Mouse (Mus musculus) layer of hippocampus, postnatal 36 days (tissue): ENCODE measurements around the gene Gpr84. TPM values are rescaled to one million over a fixed set of nuclear protein-coding genes. Genes with fewer than 3 reads are reported as not detected.

Experiments
- DNase-seq, 2 experiments: peaks; one replicate each; pipeline ENCODE4 v3.0.0; 2022
- total RNA-seq, 2 experiments: library from RNA; stranded (reverse); gene quantifications; 2 replicates each; pipeline ENCODE4 v1.2.3; 2021

The Gpr84 gene
- total RNA-seq, 2 experiments from 2014 or later: 0.25 to 0.66 TPM

DNA sequence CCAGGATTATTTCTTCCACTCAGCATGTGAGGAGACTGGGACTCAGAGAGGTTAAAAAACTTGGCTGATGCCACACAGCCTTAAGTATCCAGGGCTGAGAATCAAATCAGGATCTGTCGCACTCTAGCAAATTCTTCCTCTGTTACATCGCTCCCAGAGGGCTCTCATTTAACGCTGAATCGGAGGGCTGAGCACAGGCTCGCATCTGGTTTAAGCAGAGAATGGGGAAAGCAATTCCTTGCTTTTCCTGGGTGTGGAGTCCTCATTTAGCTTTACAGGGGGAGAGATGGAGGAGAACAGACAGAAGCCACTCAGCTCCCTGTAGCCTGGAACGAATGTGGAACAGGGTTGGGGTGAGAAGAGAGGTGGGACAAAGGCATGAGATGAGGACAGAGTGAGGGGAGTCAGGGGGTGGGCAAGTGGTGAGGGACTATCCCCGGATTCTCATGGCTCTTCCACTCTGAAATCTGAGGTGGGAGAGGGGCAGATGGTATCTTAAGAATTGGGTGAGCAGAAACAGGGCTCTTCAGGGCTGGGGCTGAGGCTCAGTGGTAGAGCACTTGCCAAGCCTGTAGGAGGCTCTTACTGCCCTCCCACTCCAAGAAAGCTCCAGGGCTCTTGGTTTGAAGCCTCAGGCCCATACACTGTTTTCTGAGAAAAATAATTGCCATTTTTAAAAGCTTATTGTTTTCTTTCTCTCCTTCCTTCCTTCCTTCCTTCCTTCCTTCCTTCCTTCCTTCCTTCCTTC lies 25.2 kb upstream of the Gpr84 start:
- DNase-seq: no peak

DNA sequence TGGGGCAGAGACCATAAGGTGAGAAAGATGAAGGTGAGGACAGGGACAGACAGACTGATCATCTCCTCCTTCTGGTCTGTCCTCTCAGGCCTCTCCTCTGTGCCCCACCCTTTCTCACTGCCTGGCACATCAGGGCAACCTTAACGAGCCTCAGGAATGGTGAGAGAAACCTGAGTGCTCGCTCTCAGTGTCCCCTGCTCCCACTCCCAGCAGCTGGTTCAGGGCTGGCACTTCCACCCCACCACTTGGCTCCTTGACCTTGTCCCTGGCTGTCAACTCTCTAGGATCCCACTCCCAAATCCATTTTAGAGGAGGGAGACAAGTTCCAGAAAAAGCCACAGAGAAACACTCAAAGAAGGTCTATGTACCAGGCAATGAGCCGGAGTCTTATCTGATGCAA lies 24.6 kb upstream of the Gpr84 start:
- DNase-seq: no peak

DNA sequence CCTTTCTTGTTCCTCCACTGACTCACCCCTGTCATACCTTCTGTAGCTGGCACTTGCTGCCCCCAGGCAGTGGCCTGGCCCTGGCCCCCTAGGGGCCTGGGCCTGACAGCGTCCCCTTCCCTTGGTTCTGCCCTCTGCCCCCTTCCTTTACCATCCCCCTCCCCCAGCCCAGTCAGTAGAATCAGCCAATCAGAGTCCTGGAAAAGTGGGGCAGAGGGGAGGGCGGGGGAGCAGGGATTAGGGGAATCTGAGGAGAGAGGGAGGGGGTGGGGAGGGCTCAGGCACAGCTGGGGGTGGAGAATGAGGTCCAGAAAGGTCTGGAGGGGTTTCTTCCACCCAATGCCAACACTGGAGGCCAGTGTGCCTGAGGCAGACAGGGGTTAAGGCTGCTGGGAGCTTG lies 23.8 kb upstream of the Gpr84 start:
- DNase-seq: no peak

- no peak for DNase-seq
Observed at GRCm38 (mm10) chr15:103333738-103334137, 23.3 kb upstream of the Gpr84 start.

DNA sequence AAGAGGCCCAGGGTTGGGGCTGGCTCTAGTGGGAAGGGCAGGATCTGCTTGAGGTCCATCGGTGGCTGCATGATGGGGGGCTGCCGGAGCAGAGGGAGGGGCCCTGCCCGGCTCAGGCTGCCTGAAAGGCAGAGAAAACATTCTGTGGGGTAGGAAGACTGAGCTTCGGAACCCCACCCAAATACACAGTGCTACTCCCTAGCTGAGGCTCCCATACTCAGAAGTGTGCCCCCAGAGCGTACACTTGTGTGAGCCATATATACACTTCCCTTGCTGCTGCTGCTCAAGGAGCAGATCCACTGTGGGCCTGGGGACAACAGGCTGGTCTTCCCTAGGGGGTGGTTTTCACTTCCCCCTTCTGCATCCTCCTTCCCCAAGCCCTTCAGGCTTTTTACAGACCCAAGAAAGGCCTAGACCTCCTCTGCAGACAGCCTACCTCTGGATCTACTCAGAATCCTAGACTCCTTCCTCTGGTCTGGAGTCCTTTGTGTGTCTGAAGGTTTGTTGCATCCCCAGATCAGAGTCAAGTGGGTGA lies 22.7 kb upstream of the Gpr84 start:
- DNase-seq: no peak

DNA sequence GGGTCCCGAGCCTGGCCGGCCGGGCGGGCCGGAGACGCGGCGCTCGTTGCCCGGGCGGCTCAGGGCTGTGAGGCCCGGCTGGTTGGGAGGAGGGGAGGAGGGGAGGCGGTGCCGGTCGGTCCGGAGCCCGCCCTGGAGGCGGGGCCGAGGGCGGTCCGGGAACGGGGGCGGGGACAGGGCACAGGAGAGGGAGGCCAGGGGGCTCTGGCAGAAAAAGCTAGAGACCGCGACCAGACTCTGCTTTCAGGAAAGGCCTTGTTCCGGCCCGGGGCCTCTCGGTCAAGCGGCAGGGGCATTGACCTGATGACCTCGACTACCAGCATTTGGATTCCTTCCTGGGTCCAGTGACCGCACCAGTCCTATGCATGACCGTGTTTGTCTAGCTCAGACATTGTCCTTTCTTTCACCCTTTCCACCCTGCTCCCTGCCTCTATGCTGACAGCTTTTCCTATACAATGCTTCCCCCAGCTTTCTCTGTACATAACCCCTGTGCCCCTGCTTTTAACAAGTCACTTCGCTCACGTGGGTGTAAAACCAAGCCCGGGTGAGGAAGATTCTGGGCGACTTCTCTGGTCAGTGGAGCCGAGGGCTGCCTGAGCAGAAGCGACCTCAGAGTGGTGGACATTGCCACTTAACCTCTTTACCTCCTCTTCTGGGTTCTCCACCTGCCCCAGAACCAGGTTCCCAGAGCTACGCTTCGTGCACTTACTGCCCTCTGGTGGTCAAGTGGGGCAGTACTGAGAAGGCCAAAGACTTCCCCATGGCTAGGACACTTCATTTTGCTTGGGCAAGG lies 13.2 kb upstream of the Gpr84 start:
- peak; percentile 83 to 86 for DNase-seq

DNA sequence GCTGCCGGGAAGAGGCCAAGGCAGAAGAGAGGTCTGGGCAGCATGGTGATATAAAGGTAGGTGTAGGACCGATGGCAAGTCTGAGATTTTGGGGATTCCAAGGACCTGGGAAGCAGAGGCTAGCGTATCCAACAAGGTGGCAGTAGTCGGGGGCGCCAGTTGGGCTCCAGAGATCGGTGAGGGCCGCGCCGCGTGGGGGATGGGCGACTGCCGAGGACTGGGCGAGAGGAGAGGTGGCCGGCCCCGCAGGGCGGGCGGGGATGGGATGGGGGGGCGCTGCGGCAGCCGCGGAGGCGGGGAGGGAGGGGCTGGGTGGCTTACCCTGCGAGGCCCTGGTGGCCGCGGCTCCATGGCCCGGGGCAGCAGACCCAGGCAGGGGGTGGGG lies 12.7 kb upstream of the Gpr84 start:
- DNase-seq: peak in 1 of 2 experiments; percentile 48

DNA sequence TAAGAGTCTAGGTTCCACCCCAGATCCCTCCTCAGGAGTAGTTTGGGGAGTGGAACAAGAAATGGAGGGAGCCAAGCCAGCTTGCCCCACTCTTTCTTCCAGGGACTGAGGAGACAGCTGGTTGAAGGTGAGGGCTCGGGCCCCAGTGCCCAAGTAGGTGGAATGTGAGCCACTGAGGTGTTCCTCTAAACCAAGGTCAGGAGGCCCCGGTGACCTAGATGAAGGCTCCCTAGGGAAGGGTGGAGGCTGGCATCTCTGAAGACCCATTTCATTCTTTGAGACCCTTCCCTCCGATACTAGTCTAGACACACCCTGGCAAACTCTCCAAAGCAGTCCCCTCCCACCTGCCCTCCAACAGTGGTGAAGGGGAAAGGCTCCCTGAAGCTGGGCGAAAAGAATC lies 12.0 kb upstream of the Gpr84 start:
- no peak for DNase-seq

DNA sequence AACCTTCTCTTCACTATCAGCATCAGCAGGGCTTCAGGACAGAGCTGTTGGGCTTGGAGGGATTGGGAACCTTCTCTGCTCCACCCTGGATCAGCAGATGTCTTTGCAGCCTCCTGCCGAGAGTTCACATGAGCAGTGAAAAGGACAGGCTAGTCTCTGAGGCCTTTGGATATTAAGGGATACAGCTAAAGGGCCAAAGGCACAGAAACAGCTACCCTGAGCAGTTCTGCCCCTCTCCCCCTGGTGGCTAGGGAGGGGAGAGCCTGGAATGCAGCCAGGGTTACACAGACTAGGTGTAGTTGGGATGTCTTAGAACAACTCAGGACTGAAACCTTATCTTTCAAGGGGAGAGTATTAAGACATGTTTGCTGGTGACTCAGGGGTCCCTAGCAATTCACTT lies 10.7 kb upstream of the Gpr84 start:
- no peak for DNase-seq

- no peak for DNase-seq
Observed at GRCm38 (mm10) chr15:103318201-103318816, 7.9 kb upstream of the Gpr84 start.

GRCm38 (mm10) chr15:103317731-103318130 lies 7.3 kb upstream of the Gpr84 start:
- DNase-seq: no peak

GRCm38 (mm10) chr15:103317120-103317519 lies 6.7 kb upstream of the Gpr84 start:
- DNase-seq: no peak

DNA sequence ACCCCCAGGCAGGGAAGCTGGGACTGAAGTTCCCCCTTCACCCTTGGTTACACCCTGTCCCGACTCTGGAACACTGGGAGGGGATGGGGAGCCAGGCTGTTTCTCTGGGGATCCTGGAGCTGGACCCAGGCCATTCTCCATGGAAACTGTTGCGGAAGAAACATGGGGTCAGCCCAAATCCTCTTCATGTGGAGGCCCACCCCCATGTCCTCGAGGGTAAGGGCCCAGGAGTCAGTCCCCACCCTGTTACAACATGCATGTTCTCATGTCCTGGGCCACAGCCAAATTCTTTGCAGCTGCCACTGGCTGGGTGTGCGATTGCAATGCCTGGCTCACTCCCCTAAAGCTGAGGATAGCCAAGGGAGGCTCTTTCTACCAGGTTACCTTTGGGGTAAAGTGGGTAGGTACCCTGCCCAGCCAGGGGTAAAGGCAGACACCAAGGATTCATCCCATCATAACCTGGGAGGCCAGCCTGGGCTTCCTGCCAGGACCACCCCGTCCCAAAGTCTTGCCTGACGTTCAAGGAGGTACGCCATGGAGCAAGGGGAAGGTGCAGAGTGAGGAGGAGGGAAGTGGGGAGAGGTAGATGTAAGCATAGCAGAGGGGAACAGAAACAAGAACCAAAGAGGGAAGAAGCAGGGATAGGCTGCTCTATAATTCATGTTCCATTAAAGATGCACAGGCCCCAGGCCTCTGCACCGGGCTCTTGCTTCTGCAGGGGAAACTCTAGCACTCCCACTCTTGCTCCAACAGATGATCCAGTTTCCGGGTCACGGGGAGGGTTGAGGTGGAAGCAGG lies 5.8 kb upstream of the Gpr84 start:
- DNase-seq: no peak

DNA sequence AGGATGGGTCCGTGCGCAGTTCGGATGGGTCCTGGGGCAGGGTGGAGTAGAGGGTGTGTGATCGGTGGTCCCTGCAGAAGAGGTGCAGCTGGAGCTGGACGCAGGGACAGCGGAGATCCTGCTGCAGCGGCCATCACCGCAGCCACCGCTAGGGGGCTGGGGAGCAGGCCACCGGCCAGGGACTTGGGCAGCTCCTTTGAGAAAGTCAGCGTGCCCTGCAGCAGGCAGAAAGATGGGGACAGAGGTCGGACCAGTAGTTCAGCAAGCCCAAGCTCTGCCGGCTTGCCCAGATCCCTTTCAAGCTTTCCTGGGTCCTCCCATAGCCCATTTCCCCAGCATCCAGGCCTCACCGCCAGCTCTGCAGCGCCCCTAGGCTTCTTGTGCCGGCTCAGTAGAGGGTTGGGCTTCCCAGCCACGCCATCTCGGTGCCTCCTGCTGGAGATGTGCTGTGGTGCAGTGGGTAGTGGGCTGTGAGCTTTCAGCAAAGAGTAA lies 4.6 kb upstream of the Gpr84 start:
- peak; percentile 68 for DNase-seq

GRCm38 (mm10) chr15:103314181-103314580 lies 3.8 kb upstream of the Gpr84 start:
- DNase-seq: no peak

GRCm38 (mm10) chr15:103313495-103314095 lies 3.2 kb upstream of the Gpr84 start:
- peak in 1 of 2 experiments; percentile 54 for DNase-seq

- no peak for DNase-seq
Observed at GRCm38 (mm10) chr15:103308876-103309580, 1.4 kb downstream of the Gpr84 start.

- DNase-seq: no peak
Observed at GRCm38 (mm10) chr15:103308056-103308875, 2.1 kb downstream of the Gpr84 start.

- peak; percentile 87 to 88 for DNase-seq
Observed at GRCm38 (mm10) chr15:103307125-103307524, 3.3 kb downstream of the Gpr84 start.
